Mouse (Mus musculus): ENCODE results near the gene Aldh3b1. TPM values are rescaled to one million over a fixed set of nuclear protein-coding genes. Genes with fewer than 3 reads are reported as not detected.

Aldh3b1 gene
- polyA plus RNA-seq, 1 experiment from 2014 or later = 1.8 TPM

DNA sequence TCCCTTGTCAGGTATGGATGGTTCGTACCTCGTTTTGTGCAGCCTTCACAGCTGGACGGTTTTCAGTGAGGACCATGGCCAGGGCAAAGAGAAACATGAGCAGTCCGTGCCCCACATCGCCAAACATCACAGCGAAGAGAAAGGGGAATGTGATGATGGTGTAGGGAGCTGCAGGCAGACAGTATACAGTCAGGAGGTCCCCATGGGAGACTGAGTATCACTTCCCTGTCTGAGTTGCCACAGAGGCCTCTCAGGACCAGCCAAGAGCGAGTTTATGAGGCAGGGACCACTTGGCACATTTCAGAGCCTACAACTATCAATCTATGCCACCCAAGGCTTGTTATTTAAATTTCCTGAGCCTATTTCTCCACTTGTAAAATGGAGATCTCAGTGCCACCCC lies 30.7 kb downstream of the Aldh3b1 start:
- Histone ChIP-seq H3K4me3 (ENCODE audit: low read depth, low read length) (no peak overlapping the region), H3K4me2 (replicated peaks; ENCODE audit: low read depth) (no peak overlapping the region), H3K27me3 (ENCODE audit: control insufficient read depth, insufficient read depth, low read length) (no peaks in the 10 kb centered on the region), H3K9ac (ENCODE audit: low read length) (no peak overlapping the region), H3K27ac (replicated peaks) (no peak overlapping the region), H3K9me3 (ENCODE audit: control insufficient read depth, low read length) (no peaks in the 10 kb centered on the region), H3K4me1 (replicated peaks; ENCODE audit: control insufficient read depth, insufficient read depth) (no peaks in the 10 kb centered on the region), H3K36me3 (ENCODE audit: control insufficient read depth, insufficient read depth, low read length) (peaks cover 56% of the 10 kb centered on the region)
- no peak for TF ChIP-seq EP300 (optimal IDR thresholded peaks at IDR 0.05)
- no peak for TF ChIP-seq CTCF (IDR thresholded peaks at IDR 0.05; ENCODE audit: low read depth)
- WGBS = 78% methylated on average over 7 of the region's 7 CpGs
- ATAC-seq (ENCODE audit: low FRiP score, low TSS enrichment) (no peak), DNase-seq (ENCODE audit: low spot score) (no peak)

DNA sequence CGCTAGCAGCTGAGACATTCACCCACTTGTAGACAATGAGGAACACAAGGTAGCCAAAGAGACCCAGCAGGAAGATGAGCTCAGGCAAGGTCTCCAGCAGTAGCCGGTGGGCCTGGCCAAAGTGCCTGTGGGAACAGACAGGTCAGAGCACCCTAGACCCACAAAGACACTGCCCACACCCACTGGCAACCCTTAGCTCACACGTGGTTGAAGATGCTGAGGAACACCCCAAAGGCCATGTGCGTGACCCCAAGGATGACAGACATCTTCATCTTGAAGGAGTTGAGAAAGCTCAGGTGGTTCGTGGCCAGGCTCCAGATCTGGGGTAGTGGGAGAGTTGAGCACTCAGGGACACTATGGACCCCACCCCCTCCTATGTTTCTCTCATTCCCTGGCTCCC lies 32.1 kb downstream of the Aldh3b1 start:
- WGBS = 90% methylated on average over 5 of the region's 5 CpGs
- H3K36me3 ChIP-seq (ENCODE audit: control insufficient read depth, insufficient read depth, low read length) = peaks cover 47% of the 10 kb centered on the region
- no peak for DNase-seq (ENCODE audit: low spot score)
- H3K9ac ChIP-seq (ENCODE audit: low read length) = no peak overlapping the region
- no peak overlapping the region for H3K4me3 ChIP-seq (ENCODE audit: low read depth, low read length)
- no peak overlapping the region for H3K27ac ChIP-seq (replicated peaks)
- ATAC-seq (ENCODE audit: low FRiP score, low TSS enrichment) = no peak
- H3K4me2 ChIP-seq (replicated peaks; ENCODE audit: low read depth) = no peak overlapping the region
- H3K4me1 ChIP-seq (replicated peaks; ENCODE audit: control insufficient read depth, insufficient read depth) = no peaks in the 10 kb centered on the region
- H3K27me3 ChIP-seq (ENCODE audit: control insufficient read depth, insufficient read depth, low read length) = no peaks in the 10 kb centered on the region
- TF ChIP-seq CTCF (IDR thresholded peaks at IDR 0.05; ENCODE audit: low read depth) (no peak), EP300 (optimal IDR thresholded peaks at IDR 0.05) (no peak)
- H3K9me3 ChIP-seq (ENCODE audit: control insufficient read depth, low read length) = no peaks in the 10 kb centered on the region

GRCm38 (mm10) chr19:3896208-3896607 lies 33.4 kb downstream of the Aldh3b1 start:
- peaks cover 36% of the 10 kb centered on the region for H3K36me3 ChIP-seq (ENCODE audit: control insufficient read depth, insufficient read depth, low read length)

GRCm38 (mm10) chr19:3895171-3895631 lies 34.4 kb downstream of the Aldh3b1 start:
- TF ChIP-seq EP300 (optimal IDR thresholded peaks at IDR 0.05) (no peak), CTCF (IDR thresholded peaks at IDR 0.05; ENCODE audit: low read depth) (no peak)
- peak; percentile 19; the same call in 1 of the 2 replicates for ATAC-seq (ENCODE audit: low FRiP score, low TSS enrichment)
- Histone ChIP-seq H3K9me3 (ENCODE audit: control insufficient read depth, low read length) (no peaks in the 10 kb centered on the region), H3K4me3 (ENCODE audit: low read depth, low read length) (no peak overlapping the region), H3K36me3 (ENCODE audit: control insufficient read depth, insufficient read depth, low read length) (peaks cover 42% of the 10 kb centered on the region), H3K9ac (ENCODE audit: low read length) (no peak overlapping the region), H3K27ac (replicated peaks) (no peak overlapping the region), H3K4me1 (replicated peaks; ENCODE audit: control insufficient read depth, insufficient read depth) (no peaks in the 10 kb centered on the region), H3K27me3 (ENCODE audit: control insufficient read depth, insufficient read depth, low read length) (no peaks in the 10 kb centered on the region), H3K4me2 (replicated peaks; ENCODE audit: low read depth) (no peak overlapping the region)
- no peak for DNase-seq (ENCODE audit: low spot score)
- WGBS = 31% methylated on average over 3 of the region's 3 CpGs

More at GRCm38 (mm10) chr19:3896208-3896607, 33.4 kb downstream of the Aldh3b1 start:
- no peak overlapping the region for H3K4me2 ChIP-seq (replicated peaks; ENCODE audit: low read depth)
- no peaks in the 10 kb centered on the region for H3K4me1 ChIP-seq (replicated peaks; ENCODE audit: control insufficient read depth, insufficient read depth)
- H3K9me3 ChIP-seq (ENCODE audit: control insufficient read depth, low read length) = no peaks in the 10 kb centered on the region
- no peak overlapping the region for H3K27ac ChIP-seq (replicated peaks)
- TF ChIP-seq CTCF (IDR thresholded peaks at IDR 0.05; ENCODE audit: low read depth) (no peak), EP300 (optimal IDR thresholded peaks at IDR 0.05) (no peak)
- H3K4me3 ChIP-seq (ENCODE audit: low read depth, low read length) = no peak overlapping the region
- H3K27me3 ChIP-seq (ENCODE audit: control insufficient read depth, insufficient read depth, low read length) = no peaks in the 10 kb centered on the region
- DNase-seq (ENCODE audit: low spot score) (no peak), ATAC-seq (ENCODE audit: low FRiP score, low TSS enrichment) (no peak)
- H3K9ac ChIP-seq (ENCODE audit: low read length) = no peak overlapping the region
- 86% methylated on average over 10 of the region's 10 CpGs for WGBS

DNA sequence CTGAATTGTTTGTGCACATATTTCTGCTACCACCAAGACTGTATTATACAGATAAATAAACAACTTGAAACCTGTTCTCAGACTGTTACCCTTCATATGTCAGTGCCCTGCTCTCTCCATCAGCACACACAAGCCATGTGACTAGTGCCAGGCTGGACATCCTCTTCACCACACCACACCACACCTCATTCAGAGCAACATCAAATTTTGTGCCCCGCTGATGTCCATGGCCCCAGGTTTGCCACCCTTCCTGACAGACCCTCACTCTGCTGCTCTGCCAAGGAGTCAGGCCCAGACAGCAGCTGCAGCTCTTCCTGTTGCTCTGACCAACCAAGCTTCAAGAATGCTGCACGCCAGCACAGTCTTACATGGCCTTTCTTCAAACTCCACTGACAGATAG lies 35.3 kb downstream of the Aldh3b1 start:
- Histone ChIP-seq H3K27me3 (ENCODE audit: control insufficient read depth, insufficient read depth, low read length) (no peaks in the 10 kb centered on the region), H3K9me3 (ENCODE audit: control insufficient read depth, low read length) (no peaks in the 10 kb centered on the region), H3K4me3 (ENCODE audit: low read depth, low read length) (no peak overlapping the region), H3K4me1 (replicated peaks; ENCODE audit: control insufficient read depth, insufficient read depth) (no peaks in the 10 kb centered on the region), H3K27ac (replicated peaks) (no peak overlapping the region), H3K4me2 (replicated peaks; ENCODE audit: low read depth) (no peak overlapping the region), H3K36me3 (ENCODE audit: control insufficient read depth, insufficient read depth, low read length) (peaks cover 43% of the 10 kb centered on the region), H3K9ac (ENCODE audit: low read length) (no peak overlapping the region)
- TF ChIP-seq CTCF (IDR thresholded peaks at IDR 0.05; ENCODE audit: low read depth) = no peak
- TF ChIP-seq EP300 (optimal IDR thresholded peaks at IDR 0.05) = no peak
- ATAC-seq (ENCODE audit: low FRiP score, low TSS enrichment) = no peak
- 82% methylated on average over 2 of the region's 2 CpGs for WGBS
- no peak for DNase-seq (ENCODE audit: low spot score)

DNA sequence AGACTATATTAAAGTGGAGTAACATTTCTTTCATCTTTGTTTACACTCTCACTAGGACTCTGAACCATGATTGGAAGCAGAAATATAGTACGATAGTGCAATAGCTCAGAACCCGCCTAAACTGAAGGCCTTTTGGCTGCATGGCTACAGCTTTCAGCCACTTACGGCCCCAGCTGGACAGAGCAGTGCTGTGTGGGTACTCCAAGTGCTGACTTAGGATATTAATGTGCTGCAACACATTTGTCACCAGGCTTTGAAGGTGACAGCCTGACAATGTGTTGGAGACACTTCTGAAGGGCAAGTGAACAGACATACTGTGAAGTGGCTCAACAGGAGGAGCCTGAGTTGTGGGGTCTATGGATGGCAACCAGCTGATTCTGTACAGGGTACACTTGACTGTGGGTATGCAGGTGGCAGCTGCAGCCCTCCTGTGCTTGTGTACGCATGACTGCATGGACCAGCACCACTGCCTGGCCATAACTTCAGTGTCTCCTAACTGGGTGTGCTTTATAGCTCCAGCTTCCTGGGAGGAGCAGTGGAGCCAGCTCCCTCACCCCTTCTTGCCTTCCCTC lies 36.0 kb downstream of the Aldh3b1 start:
- 88% methylated on average over 4 of the region's 4 CpGs for WGBS
- DNase-seq (ENCODE audit: low spot score) (no peak), ATAC-seq (ENCODE audit: low FRiP score, low TSS enrichment) (no peak)
- Histone ChIP-seq H3K27ac (replicated peaks) (no peak overlapping the region), H3K9me3 (ENCODE audit: control insufficient read depth, low read length) (no peaks in the 10 kb centered on the region), H3K4me2 (replicated peaks; ENCODE audit: low read depth) (no peak overlapping the region), H3K27me3 (ENCODE audit: control insufficient read depth, insufficient read depth, low read length) (no peaks in the 10 kb centered on the region), H3K36me3 (ENCODE audit: control insufficient read depth, insufficient read depth, low read length) (peaks cover 38% of the 10 kb centered on the region), H3K4me1 (replicated peaks; ENCODE audit: control insufficient read depth, insufficient read depth) (no peaks in the 10 kb centered on the region), H3K4me3 (ENCODE audit: low read depth, low read length) (no peak overlapping the region), H3K9ac (ENCODE audit: low read length) (no peak overlapping the region)
- no peak for TF ChIP-seq CTCF (IDR thresholded peaks at IDR 0.05; ENCODE audit: low read depth)
- TF ChIP-seq EP300 (optimal IDR thresholded peaks at IDR 0.05) = no peak
